Mouse (Mus musculus) liver, postnatal 0 days (tissue): ENCODE results near the gene Tmub1.

Experiments used
- CTCF ChIP-seq: sonication (generic); IDR thresholded peaks from 2 replicates; pipeline ENCODE4 v1.5.1; 2016; ENCODE audit warnings: antibody characterized with exemption, low read depth
- EP300 ChIP-seq: IDR thresholded peaks from 2 replicates; pipeline ENCODE4 v1.6.1; 2016; ENCODE audit warnings: antibody characterized with exemption, low read depth, mild to moderate bottlenecking

- TF ChIP-seq CTCF = no peak
- no peak for TF ChIP-seq EP300
Measured at GRCm38 (mm10) chr5:24443204-24443603, 4.5 kb downstream of the Tmub1 start.
